Comparison of ENCODE assay signal across 8 mouse cellular contexts in the genomic region with DNA sequence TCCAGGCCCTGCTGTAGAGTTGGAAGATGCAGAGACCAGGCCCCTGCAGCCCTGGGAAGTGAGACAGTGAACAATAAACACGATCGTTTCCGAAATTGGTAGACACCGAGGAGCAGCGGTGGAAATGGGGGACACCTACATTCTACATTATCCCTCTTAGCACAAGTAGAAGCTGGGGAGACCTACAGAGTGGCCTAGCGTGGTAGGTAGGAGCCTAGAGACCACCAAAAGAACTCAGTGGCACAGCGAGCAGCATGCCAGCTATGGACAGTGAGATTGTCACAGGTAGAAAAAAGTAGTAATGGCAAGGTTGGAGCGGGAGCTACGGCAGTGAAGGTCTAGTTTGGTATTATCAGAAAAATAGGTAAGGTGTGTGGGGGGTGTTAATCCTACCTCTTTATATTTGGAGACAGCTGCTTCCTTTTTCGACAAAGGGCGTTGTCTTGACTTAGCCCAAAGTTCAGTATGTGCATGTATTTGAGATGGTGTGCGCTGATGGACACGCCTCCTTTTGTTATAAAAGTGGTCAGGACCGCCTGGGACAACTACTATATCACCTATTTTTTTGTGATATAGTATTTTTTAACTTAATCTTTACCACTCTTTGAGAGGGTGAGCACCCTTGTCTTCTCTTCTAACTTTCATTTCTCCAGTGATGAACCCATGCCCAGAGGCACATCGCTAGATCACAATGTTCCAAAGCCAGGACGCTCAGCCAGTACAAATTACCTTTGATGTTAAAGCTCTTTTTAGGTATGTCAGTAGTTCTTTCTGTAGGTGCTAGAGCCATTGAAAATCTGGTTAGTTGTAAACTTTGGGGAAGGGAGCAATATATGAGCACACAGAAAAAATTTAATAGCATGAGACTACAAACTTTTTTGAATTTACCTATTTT. TPM values are rescaled to one million over a fixed set of nuclear protein-coding genes. Genes with fewer than 3 reads are reported as not detected.
DNase-seq lines count a peak whose midpoint lies in the region; ATAC-seq and TF ChIP-seq lines count a peak whose summit lies in the region.

No protein-coding gene starts in this region.

- H3K9ac ChIP-seq in liver, embryonic 12.5 days: peak overlapping the region; percentile 99
- peak overlapping the region; percentile 74 for H3K9ac ChIP-seq in stomach, postnatal 0 days (ENCODE audit: low read length)

- H3K4me3 ChIP-seq in gastrocnemius, adult 2 months: peak overlapping the region; percentile 86
- H3K4me3 ChIP-seq in forebrain, embryonic 10.5 days: peak overlapping the region; percentile 99
- peak overlapping the region; percentile 100 for H3K4me3 ChIP-seq in liver, embryonic 12.5 days
- H3K4me3 ChIP-seq in stomach, postnatal 0 days (ENCODE audit: low read depth, low read length): peak overlapping the region; percentile 45

- peaks cover 41% of the 10 kb centered on the region for H3K4me1 ChIP-seq in forebrain, embryonic 10.5 days
- peaks cover 36% of the 10 kb centered on the region for H3K4me1 ChIP-seq in liver, embryonic 12.5 days
- 0 out of 2 replicates have a peak, but pooled peaks cover 4% of the 10 kb centered on the region for H3K4me1 ChIP-seq in stomach, postnatal 0 days (replicated peaks; ENCODE audit: control insufficient read depth, insufficient read depth)

- no peak for TF ChIP-seq CTCF in gastrocnemius, adult 2 months (IDR thresholded peaks at IDR 0.05)
- TF ChIP-seq CTCF in stomach, postnatal 0 days (IDR thresholded peaks at IDR 0.05; ENCODE audit: low read depth): no peak

- WGBS in forebrain, embryonic 10.5 days: 67% methylated on average over 16 of the region's 16 CpGs
- WGBS in liver, embryonic 12.5 days (ENCODE audit: insufficient replicate concordance): 60% methylated on average over 16 of the region's 16 CpGs
- WGBS in stomach, postnatal 0 days: 53% methylated on average over 16 of the region's 16 CpGs

- peak; percentile 25 for DNase-seq in gastrocnemius, adult 2 months
- DNase-seq in gastrocnemius, postnatal 10 days: no peak
- DNase-seq in A20 (ENCODE audit: low read depth, low spot score): peak; percentile 71
- DNase-seq in forebrain, embryonic 10.5 days (ENCODE audit: extremely low spot score, low spot score): no peak
- DNase-seq in stomach, postnatal 0 days (ENCODE audit: low spot score): no peak
- DNase-seq in left cerebral cortex, postnatal 10 days (ENCODE audit: extremely low spot score in 1 of 2, low spot score in 2 of 2): no peak
- DNase-seq in gastrocnemius, postnatal 14 days: no peak

- H3K4me2 ChIP-seq in liver, embryonic 12.5 days: peak overlapping the region; percentile 89
- peak overlapping the region; percentile 80 for H3K4me2 ChIP-seq in stomach, postnatal 0 days (replicated peaks; ENCODE audit: low read depth)

- H3K9me3 ChIP-seq in forebrain, embryonic 10.5 days: no peaks in the 10 kb centered on the region
- H3K9me3 ChIP-seq in liver, embryonic 12.5 days (replicated peaks): no peaks in the 10 kb centered on the region
- H3K9me3 ChIP-seq in stomach, postnatal 0 days (ENCODE audit: control insufficient read depth, low read length): no peaks in the 10 kb centered on the region

- no peak for TF ChIP-seq EP300 in stomach, postnatal 0 days (optimal IDR thresholded peaks at IDR 0.05)

- H3K27me3 ChIP-seq in forebrain, embryonic 10.5 days (ENCODE audit: poor library complexity, severe bottlenecking): no peaks in the 10 kb centered on the region
- no peaks in the 10 kb centered on the region for H3K27me3 ChIP-seq in liver, embryonic 12.5 days (replicated peaks)
- H3K27me3 ChIP-seq in stomach, postnatal 0 days (ENCODE audit: control insufficient read depth, insufficient read depth, low read length): no peaks in the 10 kb centered on the region

- H3K36me3 ChIP-seq in forebrain, embryonic 10.5 days (replicated peaks): peaks cover 1% of the 10 kb centered on the region
- H3K36me3 ChIP-seq in liver, embryonic 12.5 days: peaks cover 9% of the 10 kb centered on the region
- no peaks in the 10 kb centered on the region for H3K36me3 ChIP-seq in stomach, postnatal 0 days (ENCODE audit: control insufficient read depth, insufficient read depth, low read length)

- H3K27ac ChIP-seq in gastrocnemius, adult 2 months: peak overlapping the region; percentile 96
- peak overlapping the region; percentile 89 for H3K27ac ChIP-seq in forebrain, embryonic 10.5 days
- peak overlapping the region; percentile 95 for H3K27ac ChIP-seq in liver, embryonic 12.5 days
- peak overlapping the region; percentile 96 for H3K27ac ChIP-seq in stomach, postnatal 0 days (replicated peaks)

- intact Hi-C loops in gastrocnemius, adult 2 months (cut with DNase I): no loop called here
- intact Hi-C loops in left cerebral cortex, postnatal 10 days (cut with DNase I): no loop called here
- intact Hi-C loops in gastrocnemius, postnatal 14 days (cut with DNase I; ENCODE audit: low total_unique reads): no loop called here

- no peak; the same call in 1 of the 2 replicates for ATAC-seq in liver, embryonic 12.5 days
- ATAC-seq in stomach, postnatal 0 days (ENCODE audit: low FRiP score, low TSS enrichment): no peak

RNA-seq across cellular contexts. Expression of gene Tm9sf2, which starts 1.2 kb away (rescaled TPM):
- total RNA-seq in gastrocnemius, adult 2 months (2021): 10 to 100 TPM; 66.1 to 71.7 TPM
- 10 to 100 TPM; 72.4 to 75.1 TPM for total RNA-seq in gastrocnemius, postnatal 10 days (2021)
- 120 and 128 TPM in 2 replicates for polyA plus RNA-seq in forebrain, embryonic 10.5 days (2016; fragmentation: Nextera tagmentation; extraction: Ambion mirVana)
- polyA plus RNA-seq in liver, embryonic 12.5 days (2016; fragmentation: Nextera tagmentation; extraction: Ambion mirVana): 91.1 and 92.6 TPM in 2 replicates
- polyA plus RNA-seq in stomach, postnatal 0 days (2015; fragmentation: Nextera tagmentation; extraction: Ambion mirVana): 145 and 151 TPM in 2 replicates
- total RNA-seq in left cerebral cortex, postnatal 10 days (2021): 10 to 100 TPM; 81.5 to 83.4 TPM
- total RNA-seq in gastrocnemius, postnatal 14 days (2021): 10 to 100 TPM; 63.2 to 64.1 TPM

Comparison
In these comparisons a context has a peak if more than half of its experiments do, and no peak if none do; other contexts are left out.
1. DNase-seq: peak in gastrocnemius, adult 2 months (single experiment) and A20 (single experiment); none in gastrocnemius, postnatal 10 days (single experiment), forebrain, embryonic 10.5 days (single experiment), stomach, postnatal 0 days (single experiment), left cerebral cortex, postnatal 10 days (0 of 2) and gastrocnemius, postnatal 14 days (single experiment).
2. H3K4me3 ChIP-seq: peak in every context shown above with its lines; median percentile 100 in liver, embryonic 12.5 days; 99 in forebrain, embryonic 10.5 days; 86 in gastrocnemius, adult 2 months; 45 in stomach, postnatal 0 days.
3. Peak in every context shown above with its lines, with median percentiles within 50 percentile points of each other: H3K27ac ChIP-seq.